Mouse (Mus musculus): ENCODE results near the gene Trim56.

Gene Trim56

DNA sequence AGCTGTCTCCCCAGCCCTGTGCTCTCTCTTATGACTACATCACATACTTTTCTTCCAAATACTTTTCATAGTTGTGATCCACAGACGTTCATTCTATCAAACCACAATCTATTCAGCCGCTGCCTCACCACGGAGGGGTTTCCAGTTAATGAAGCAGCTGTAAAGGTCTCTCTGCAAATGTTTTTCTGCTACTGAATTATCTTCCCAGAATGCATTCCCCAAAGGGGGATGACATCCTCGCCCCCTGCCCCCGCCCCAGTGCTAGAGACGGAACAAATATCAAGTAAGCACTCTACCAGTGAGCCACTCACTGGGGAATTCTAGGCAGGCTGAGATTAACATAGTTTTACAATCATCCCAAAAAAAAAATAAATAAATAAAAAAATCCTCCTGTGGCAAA, 7.9 kb downstream of the Trim56 start:
- no peak for DNase-seq (ENCODE audit: low spot score in 2 of 2)

DNA sequence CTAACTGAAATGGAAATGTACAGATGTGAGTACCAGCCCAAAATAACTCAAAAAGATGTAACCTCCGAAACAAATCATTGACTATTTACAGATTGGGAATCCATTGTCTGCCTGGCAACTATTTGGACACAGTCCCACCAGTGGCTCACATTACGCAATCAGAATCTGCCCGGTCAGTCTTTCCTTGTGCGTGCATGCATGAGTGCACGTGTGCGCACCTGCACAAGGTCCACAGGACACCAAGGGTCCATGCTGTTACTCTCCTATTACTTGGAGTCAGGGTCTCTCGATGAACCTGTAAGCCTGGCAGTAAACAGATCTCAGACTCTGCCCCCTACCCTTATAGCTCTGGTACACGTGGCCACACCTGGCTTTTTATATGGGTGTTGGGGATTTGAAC, 8.3 kb downstream of the Trim56 start:
- DNase-seq (ENCODE audit: low spot score in 2 of 2) = no peak

DNA sequence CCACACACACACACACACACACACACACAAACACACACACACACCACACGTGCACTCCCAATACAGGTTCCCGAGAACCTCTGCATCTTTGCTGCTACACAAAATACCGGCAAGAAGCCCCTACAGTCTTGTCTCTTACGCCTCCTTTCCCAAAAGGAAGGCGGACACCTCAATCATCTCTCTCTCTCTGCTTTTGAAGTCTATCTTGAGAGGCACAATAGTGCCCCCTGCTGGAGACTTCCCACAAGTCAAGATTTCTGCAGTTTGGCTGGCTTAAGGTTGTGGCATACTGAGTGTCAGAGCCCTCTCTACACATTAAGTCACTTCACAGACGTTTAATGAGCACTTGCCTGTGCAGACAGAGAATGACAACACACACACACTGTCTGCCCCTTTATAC, 9.0 kb downstream of the Trim56 start:
- peak; percentile 78 to 91 for DNase-seq (ENCODE audit: low spot score in 2 of 2)

DNA sequence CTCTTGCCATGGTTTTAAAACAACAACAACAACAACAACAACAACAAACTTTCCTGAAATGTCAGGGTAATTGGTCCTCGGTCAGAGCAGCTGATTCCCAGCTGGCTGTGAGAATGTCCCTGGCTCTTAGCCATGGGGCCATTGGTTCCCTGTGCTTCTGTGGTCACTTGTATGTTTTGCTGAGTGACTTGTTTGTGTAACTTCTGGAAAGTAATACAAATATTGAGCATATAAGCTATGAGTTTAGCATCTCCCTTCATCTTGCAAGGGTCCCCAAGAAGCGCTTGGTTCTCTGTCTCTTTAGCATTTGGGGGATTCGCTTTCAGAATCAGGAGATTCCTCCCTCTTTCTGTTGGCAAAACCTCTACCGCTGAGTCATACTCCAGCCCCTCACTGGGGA, 9.6 kb downstream of the Trim56 start:
- DNase-seq (ENCODE audit: low spot score in 2 of 2) = no peak

DNA sequence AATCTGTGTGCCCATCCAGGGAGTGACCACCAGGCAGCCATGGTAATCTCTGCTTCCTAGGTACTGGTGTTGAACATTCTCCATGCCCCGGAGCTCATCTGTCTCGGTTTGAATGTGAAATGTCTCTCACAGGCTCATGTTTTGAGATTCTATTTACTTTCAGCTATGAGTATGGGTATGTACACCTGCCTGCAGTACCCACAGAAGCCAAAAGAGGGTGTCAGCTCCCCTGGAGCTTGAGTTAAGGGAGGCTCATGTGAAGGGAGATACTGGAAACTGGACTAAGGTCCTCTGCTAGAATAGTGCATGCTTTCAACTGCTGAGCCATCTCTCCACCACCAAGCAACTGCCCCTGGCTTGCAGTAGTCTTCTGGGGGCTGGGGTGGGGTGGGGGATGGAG, 12.0 kb downstream of the Trim56 start:
- DNase-seq (ENCODE audit: low spot score in 2 of 2) = peak in 1 of 2 experiments; percentile 65

DNA sequence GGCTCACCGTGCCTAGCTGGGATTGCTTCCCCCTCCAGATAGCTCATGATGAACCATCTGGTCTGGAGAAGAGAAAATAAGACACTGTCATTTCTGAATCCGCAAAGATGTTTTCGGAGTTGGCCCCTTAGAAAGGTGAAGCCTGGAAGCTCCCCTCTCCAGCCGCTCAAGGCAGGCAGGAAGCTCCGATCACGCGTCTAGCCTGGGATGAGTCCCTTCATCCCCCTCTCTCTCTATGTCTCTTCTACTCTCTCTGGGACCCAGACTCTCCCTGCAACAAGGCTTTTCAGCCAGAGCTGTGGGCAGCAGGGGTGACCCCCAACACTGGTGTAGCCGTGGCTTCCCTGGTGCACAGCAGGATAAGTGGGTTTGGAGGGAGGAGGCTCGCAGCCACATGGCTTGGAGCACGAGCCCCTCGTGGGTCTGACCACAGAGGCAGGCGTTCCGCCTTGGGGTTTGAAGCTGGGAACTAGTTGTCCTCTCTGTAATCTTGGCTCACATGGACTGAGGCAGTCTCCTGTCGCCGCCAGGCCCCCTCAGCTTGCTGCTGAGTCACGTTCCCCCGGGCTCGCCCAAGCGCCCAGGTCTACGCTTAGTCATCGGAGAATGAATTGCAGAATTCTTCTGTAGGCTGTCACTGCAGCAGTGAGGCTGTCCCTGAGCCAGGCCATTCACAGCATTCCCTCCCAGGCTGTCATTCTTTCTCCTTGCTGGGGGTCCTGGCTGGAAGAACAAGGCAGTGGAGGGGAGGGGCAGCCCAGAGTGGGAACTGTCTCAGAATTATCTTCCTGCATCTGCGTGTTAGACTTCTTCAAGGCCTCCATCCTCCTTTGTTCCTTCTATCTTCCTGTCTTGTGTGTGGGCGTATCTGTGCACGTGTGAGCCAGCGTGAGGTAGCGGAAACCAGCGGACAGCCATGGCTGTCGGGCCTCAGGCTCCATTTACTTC, 13.2 kb downstream of the Trim56 start:
- DNase-seq (ENCODE audit: low spot score in 2 of 2) = peak; percentile 84 to 87

DNA sequence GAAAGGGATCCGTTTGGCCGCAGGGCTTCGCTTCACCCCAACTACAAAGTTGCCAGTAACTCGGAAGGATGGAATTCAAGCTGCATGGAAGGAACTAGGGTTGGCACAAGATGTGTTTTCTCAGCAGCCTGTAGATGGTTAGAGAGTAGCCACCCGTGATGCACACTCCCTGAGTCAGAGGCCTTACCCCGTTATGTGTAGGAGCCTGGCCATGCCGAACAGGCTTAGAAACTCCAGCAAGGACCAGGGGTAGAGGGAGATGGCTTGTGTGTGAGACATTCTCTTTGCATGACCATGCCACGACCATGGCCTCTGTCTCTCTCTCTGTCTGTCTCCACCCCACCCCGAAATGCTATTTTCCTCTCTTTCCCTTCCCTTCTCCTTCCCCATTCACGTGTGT, 13.9 kb downstream of the Trim56 start:
- peak in 1 of 2 experiments; percentile 64 for DNase-seq (ENCODE audit: low spot score in 2 of 2)

DNA sequence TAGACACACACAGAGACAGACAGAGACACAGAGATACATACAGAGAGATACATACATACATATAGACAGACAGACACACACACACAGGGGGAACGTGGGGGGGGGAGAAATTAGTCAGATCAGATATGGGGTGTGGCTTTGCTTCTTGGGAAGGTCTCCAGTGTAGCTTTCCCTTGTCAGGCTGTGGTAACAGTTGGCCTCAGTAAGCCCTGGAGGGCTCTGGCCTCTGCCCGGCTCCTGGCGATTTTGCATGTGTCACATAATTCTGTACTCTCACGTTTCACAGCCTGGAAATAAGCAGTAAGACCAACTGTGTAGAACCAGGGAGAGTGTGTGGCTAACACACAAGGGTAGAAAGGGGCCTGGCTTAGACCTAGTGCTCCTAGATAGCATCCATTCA, 15.3 kb downstream of the Trim56 start:
- DNase-seq (ENCODE audit: low spot score in 2 of 2) = no peak

DNA sequence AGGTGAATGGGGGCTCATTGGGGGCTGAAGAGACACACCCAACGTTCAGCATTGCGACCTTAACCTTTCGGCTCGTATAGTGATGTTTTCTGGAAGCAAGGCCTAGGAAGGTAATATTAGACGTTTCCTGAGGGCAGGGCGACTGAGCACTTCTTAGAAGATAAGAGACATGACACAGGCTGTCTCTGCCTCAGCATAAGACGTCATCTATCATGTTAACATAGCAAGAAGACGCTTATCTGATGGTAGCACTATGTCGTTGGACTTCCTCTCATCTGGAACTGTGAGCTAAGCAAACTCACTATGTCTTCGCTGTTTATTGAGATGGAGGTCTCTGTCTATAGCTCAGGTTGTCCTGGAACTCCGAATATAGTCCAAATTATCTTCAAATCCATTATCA, 17.6 kb downstream of the Trim56 start:
- DNase-seq (ENCODE audit: low spot score in 2 of 2) = no peak

DNA sequence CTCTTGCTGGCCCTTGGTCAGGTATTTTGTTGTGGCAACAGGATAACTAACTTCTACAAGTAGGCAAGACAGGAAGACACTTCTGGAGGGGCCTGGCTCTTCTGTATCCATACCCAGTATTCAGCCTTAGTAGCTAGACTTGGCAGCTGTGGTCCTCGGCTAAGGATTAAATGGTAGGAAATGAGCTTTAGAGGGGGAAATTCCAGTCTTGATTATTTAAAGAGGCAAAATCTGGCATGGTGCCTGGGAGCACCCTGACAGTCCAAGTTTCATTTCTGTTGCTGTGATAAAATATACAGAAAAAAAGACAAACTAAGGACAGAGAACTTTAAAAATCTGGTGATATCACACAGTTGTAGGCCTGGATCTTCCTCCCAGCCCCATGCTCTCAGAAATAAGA, 20.0 kb downstream of the Trim56 start:
- DNase-seq (ENCODE audit: low spot score in 2 of 2) = no peak

DNA sequence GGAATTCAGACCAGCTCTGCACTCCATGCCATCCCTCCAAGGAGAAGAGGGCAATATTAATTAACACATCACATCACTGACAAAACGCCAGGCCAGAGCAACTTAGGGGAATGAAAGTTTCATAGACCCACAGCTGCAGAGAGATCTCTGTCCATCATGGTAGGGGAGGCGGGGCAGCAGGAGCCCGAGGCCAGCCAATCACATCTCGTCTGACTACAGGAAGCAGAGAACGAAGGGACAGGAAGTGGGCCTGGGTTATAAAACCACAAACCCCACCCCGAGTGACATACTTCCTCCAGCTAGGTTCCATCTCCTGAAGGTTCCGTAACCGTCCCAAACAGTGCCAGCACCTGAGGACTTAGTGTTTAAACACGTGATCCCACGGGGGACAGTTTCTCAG, 20.9 kb downstream of the Trim56 start:
- DNase-seq (ENCODE audit: low spot score in 2 of 2) = peak in 1 of 2 experiments; percentile 55

DNA sequence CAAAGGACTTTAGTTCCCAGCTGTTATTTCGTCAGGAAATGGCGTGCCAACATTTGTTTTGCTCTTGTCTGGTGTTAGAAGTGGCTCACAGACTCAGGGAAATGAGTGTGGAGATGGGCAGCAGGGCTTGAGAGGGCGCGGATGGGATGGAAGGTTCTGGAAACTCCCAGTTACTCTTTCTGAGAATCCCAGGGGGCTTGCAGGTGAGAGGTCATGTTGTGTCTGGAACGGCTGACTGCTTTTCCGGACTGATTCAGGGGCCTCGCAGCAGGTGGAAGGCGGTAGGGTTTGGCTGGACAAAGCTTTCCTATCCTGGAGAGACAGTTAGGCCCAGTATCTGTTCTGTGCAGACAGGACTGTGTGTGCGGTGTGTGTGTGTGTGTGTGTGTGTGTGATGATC, 22.3 kb downstream of the Trim56 start:
- DNase-seq (ENCODE audit: low spot score in 2 of 2) = no peak

DNA sequence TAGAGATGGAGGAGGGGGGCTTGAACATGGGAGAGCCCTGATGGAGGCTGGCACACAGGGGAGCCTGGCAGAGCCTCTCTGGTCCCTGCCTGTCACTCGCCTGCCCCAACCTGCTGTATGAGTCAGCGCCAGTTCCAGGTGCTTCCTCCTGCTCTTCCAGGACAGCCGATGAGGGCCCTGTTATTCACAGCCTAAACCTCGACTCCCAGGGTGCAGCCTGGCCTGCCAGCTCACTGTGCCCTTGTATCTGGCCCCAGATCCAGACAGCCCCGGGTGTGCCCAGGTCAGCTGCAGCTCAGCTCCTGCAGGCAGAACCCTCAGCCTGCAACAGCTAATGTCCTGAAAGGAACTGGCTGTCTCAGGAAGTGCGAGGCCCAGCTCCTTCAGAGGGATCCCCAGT, 24.4 kb downstream of the Trim56 start:
- DNase-seq (ENCODE audit: low spot score in 2 of 2) = no peak

DNA sequence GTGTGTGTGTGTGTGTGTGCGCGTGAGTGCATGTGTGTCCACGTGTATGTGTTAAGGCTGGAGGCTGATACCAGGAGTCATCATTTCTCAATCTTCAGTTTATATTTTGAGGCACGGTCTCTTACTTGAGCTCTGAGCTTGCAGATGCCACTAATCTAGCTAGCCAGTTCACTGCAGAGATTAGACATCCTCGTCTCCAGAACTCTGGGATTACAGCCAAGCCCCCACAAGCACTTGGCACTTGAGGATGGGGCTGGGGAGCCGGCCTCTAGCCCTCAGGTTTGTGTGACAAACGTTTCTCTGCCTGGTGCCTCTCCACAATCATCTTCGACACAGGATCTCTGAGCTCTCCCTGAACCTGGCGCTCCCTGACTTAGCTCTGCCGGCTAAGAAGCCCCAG, 25.1 kb downstream of the Trim56 start:
- no peak for DNase-seq (ENCODE audit: low spot score in 2 of 2)

DNA sequence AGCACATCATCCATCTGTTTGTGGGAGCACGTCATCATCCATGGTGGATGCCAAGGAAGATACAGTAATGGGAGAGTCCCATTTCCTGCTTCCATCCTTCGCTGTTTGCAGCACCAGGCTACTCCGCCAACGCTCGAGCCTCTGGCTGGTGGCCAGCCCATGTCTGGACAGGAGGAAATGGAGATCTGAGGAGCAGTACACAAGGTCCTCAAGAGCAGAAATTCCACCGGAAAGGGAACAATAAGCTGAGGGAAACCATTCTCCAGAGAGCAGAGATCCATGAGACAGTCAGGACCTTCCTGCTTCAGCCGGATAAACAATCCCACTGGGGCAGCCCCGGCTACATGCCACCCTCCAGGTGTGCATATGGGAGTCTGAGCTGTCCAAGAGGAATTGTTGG, 28.6 kb downstream of the Trim56 start:
- no peak for DNase-seq (ENCODE audit: low spot score in 2 of 2)

DNA sequence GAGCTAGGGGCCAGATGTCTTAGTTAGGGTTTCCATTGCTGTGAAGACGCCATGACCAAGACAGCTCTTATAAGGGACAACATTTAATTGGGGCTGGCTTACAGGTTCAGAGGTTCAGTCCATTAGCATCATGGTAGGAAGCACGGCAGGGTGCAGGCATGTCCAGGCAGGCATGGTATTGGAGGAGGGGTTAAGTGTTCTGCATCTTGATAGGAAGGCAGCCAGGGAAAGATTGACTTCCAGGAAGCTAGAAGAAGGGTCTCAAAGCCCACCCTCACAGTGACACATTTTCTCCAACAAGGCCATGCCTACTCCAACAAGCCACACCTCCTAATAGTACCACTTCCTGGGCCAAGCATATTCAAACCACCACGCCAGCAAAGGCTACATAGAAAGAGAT, 30.3 kb downstream of the Trim56 start:
- DNase-seq (ENCODE audit: low spot score in 2 of 2) = no peak

DNA sequence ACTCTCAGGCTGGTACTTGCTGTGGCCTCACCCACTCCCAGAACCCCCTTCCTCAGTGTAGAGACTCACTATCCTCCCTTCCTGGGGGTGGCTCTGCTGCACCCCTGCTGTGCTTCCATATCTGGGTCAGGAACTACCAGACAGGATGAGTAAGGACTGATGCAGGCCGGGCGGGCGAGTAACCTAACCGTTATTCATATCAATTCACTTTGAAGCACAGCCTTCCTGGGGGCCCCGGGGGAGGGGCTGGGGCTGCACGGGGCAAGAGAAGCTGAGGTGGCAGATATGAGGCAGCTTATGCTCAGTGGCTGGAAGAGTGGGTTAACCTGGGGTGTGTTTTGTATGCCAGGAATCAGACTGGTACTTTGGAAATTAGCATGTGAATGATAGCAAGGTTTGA, 31.0 kb downstream of the Trim56 start:
- DNase-seq (ENCODE audit: low spot score in 2 of 2) = peak in 1 of 2 experiments; percentile 61

DNA sequence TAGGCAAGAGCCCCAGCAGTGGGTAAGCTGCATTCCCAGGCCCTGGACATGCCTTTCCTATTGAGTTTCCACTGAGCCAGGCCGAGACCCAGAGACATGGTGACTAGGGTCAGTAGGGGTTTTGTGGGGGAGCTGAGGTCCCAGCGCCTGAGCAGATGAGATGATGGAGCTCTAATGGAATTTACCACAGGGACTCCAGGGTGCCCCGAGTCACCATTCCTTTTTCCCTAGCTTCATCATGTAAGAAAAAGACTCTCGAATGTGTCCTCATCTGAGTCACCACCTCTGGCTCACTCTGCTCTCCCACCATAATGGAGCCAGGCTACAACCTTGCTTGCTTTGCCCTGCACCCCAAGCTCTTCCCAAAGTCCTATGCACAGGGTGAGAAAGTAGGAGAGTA, 33.0 kb downstream of the Trim56 start:
- DNase-seq (ENCODE audit: low spot score in 2 of 2) = no peak

DNA sequence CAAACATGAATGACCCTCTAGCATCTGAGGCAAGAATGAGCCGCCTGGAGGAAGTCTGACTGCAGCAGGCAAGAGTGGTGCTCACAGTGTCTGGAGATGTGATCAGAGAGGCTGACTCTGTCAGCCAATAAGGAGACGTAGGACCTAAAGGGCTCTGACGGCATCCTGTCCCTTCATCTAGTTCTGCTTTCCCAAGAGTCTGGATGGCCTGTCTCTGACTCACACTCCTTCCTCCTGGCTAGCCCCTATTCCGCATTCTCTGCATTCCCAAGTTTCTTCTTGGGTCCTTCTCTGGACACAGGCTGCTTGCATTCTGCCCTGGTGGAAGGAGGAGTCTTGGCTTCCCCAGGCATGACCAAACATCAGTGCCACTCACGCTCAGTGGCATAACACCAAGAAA, 36.2 kb downstream of the Trim56 start:
- DNase-seq (ENCODE audit: low spot score in 2 of 2) = no peak

DNA sequence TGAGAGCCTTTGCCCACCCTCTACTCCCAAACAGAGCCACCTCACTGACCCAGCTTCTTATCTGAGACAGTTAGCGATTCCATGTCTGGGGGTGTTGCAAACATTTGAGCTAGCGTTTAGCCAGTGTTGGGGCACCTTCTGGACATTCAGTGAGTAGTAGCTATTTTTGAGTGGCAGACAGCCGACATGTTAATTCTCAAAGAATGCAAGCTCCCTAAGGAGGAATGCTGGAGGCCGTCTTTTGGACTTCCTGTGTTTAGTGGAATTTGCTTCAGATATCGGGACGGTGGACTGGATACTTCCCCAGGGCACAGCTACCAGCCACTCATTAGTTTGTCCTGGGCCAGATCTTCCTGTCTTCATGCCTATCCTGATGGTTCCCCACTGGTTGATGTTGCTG, 37.4 kb downstream of the Trim56 start:
- no peak for DNase-seq (ENCODE audit: low spot score in 2 of 2)

DNA sequence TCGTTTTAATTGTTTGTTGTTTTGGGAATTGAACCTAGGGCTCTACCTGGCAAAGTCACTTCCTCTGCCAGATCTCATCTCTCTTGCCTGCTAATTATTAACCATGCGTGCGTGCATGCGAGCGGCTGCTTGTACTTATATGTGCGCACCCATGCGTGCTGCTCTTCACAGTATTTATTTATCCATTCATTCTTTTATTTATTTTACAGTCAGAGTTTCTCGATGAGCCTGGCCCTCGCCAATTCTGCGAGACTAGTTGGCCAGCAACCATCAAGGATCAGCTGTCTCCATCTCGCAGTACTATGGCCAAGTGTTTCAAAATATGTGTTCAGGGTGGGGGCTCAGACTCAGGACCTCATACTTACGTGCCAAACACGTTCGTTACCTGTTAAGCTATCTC, 38.0 kb downstream of the Trim56 start:
- no peak for DNase-seq (ENCODE audit: low spot score in 2 of 2)

DNA sequence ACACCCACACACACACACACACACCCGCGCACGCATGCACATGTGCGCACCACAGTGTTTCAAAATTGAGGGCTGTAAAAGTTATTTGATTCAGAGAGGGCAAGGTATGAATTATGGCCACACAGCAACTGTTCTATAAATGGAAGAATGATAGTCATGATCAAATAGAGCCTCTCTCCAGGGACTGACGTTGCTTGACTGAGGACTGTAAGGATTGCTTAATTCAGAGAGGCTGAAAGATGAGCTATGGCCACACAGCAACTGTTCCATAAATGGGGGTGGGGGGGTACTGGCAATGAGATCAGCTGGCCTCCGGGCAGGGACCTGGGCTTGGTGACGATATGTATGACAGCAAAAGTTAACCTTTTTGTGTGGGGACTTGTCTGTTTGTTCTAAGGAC, 38.8 kb downstream of the Trim56 start:
- DNase-seq (ENCODE audit: low spot score in 2 of 2) = no peak

DNA sequence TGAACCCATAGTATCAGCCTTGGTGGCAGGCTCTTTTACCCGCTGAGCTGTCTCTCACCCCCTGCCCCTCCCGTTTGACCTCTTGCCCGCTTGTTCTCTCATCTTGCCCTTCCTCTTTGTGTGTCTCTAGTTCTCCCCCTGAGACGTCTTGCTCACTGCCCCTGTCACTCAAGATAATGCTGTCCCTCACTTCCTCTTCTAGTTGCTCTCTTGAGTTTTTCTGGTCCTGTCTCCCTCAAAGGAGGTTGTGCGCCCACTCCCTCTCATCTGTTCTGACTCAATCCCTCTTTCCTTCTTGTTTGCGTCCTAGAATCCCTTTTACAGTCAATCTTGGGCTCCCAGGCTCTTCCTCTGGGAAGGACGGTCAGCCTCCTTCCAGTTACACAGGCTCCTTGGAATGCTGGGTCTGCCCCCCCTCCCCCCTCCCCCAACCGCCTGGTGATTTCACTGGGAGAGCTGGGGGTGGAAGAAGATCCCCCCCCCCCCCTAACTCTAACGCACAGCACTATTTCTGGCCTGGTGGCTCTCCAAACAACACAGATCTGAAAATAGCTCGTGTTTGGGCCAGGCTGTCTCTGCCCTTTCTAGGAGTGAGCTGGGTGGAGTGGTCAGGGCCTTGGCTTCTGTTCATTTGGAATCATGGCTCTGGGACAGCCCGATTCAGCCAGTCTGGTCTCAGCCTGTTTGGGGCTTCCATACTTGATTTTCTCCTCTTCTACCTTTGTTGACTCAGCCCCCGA, 39.6 kb downstream of the Trim56 start:
- DNase-seq (ENCODE audit: low spot score in 2 of 2) = peak in 1 of 2 experiments; percentile 25
